Mouse (Mus musculus) CH12.LX (cell line): ENCODE data around the gene Hpcal1.

Source experiments
- CTCF ChIP-seq, 2 experiments: IDR thresholded peaks in 1 of 2; conservative IDR thresholded peaks in 1 of 2; 2 replicates each; pipeline ENCODE4 v1.5.1; 2011 to 2012; ENCODE audit warnings: low read depth in 2 of 2, low read length in 2 of 2, improper control_type of control experiment in 1 of 2, inconsistent platforms in 1 of 2, mild to moderate bottlenecking in 1 of 2, moderate library complexity in 1 of 2
- EP300 ChIP-seq: IDR thresholded peaks from 2 replicates; pipeline ENCODE4 v1.6.1; 2011; ENCODE audit warnings: low read length, improper control_type of control experiment
- MAFK ChIP-seq: IDR thresholded peaks from 2 replicates; pipeline ENCODE4 v1.6.1; 2011; ENCODE audit warnings: low read length, improper control_type of control experiment; ENCODE audit not compliant: insufficient replicate concordance
- MAX ChIP-seq: IDR thresholded peaks from 2 replicates; pipeline ENCODE4 v1.6.1; 2011; ENCODE audit warnings: low read length, improper control_type of control experiment
- MXI1 ChIP-seq: IDR thresholded peaks from 2 replicates; pipeline ENCODE4 v1.6.1; 2011; ENCODE audit warnings: mild to moderate bottlenecking, low read depth, low read length, improper control_type of control experiment
- MYC ChIP-seq: IDR thresholded peaks from 2 replicates; pipeline ENCODE4 v1.6.1; 2011; ENCODE audit warnings: low read depth, mild to moderate bottlenecking, improper control_type of control experiment, low read length
- POLR2A ChIP-seq: IDR thresholded peaks from 2 replicates; pipeline ENCODE4 v1.6.1; 2011; ENCODE audit warnings: low read depth, mild to moderate bottlenecking, improper control_type of control experiment, low read length
- RAD21 ChIP-seq: IDR thresholded peaks from 2 replicates; pipeline ENCODE4 v1.6.1; 2011; ENCODE audit warnings: low read depth, mild to moderate bottlenecking, low read length, improper control_type of control experiment, moderate library complexity
- RCOR1 ChIP-seq: conservative IDR thresholded peaks from 2 replicates; pipeline ENCODE4 v1.6.1; 2012; ENCODE audit warnings: low read depth, mild to moderate bottlenecking, inconsistent platforms, low read length, improper control_type of control experiment
- TBP ChIP-seq: conservative IDR thresholded peaks from 2 replicates; pipeline ENCODE4 v1.6.1; 2011; ENCODE audit warnings: low read depth, low read length, improper control_type of control experiment
- TCF12 ChIP-seq: IDR thresholded peaks from 2 replicates; pipeline ENCODE4 v1.6.1; 2014; ENCODE audit warnings: low read depth, mild to moderate bottlenecking, inconsistent platforms, low read length, improper control_type of control experiment
- USF2 ChIP-seq: conservative IDR thresholded peaks from 2 replicates; pipeline ENCODE4 v1.6.1; 2011; ENCODE audit warnings: low read depth, low read length, improper control_type of control experiment

GRCm38 (mm10) chr12:17740226-17740625, 49.6 kb downstream of the Hpcal1 start:
- TF ChIP-seq MAX, result no peak
- TF ChIP-seq USF2, result no peak
- no peak for TF ChIP-seq MAFK
- no peak for TF ChIP-seq TBP
- TF ChIP-seq POLR2A, result no peak
- TF ChIP-seq RAD21, result no peak
- no peak for TF ChIP-seq MYC
- TF ChIP-seq CTCF (conservative IDR thresholded peaks at IDR 0.05 in 1 of 2, IDR thresholded peaks at IDR 0.05 in 1 of 2; ENCODE audit: low read depth in 2 of 2, low read length in 2 of 2), result no peak
- TF ChIP-seq RCOR1, result no peak
- TF ChIP-seq TCF12, result no peak
- TF ChIP-seq EP300, result no peak
- TF ChIP-seq MXI1, result no peak
